8 mouse cellular contexts compared by ENCODE assay signal in genomic region chr2:44952830-44953422, GRCm38 (mm10). TPM values are rescaled to one million over a fixed set of nuclear protein-coding genes. Genes with fewer than 3 reads are reported as not detected.
DNase-seq lines count a peak whose midpoint lies in the region; ATAC-seq lines count a peak whose summit lies in the region.

No protein-coding gene starts in this region.

- H3K27ac ChIP-seq in hindbrain, embryonic 16.5 days (ENCODE audit: low read depth, low read length) = no peak overlapping the region

- peaks cover 1% of the 10 kb centered on the region for H3K36me3 ChIP-seq in megakaryocyte, embryonic 14.5 days (replicated peaks; ENCODE audit: low read length)
- H3K36me3 ChIP-seq in hindbrain, embryonic 16.5 days (ENCODE audit: control insufficient read depth, insufficient read depth, low read length) = no peaks in the 10 kb centered on the region

- peak overlapping the region; percentile 76 for H3K4me3 ChIP-seq in megakaryocyte, embryonic 14.5 days (replicated peaks)
- no peak overlapping the region for H3K4me3 ChIP-seq in hindbrain, embryonic 16.5 days (ENCODE audit: low read length)

- peaks cover 84% of the 10 kb centered on the region for H3K4me1 ChIP-seq in megakaryocyte, embryonic 14.5 days
- H3K4me1 ChIP-seq in hindbrain, embryonic 16.5 days (ENCODE audit: control insufficient read depth, insufficient read depth, low read depth, low read length) = no peaks in the 10 kb centered on the region

- ATAC-seq in erythroblast, adult 5-6 weeks (replicated peaks; ENCODE audit: low FRiP score, poor library complexity, severe bottlenecking) = 0 out of 2 replicates have a peak, but pooled peaks have one; percentile 50
- ATAC-seq in hindbrain, embryonic 16.5 days = no peak

- WGBS in hindbrain, embryonic 16.5 days = 37% methylated on average over 6 of the region's 6 CpGs

- H3K4me2 ChIP-seq in hindbrain, embryonic 16.5 days (ENCODE audit: low read length) = no peak overlapping the region

- DNase-seq in ovary, adult 18-20 months (ENCODE audit: low spot score) = peak; percentile 25
- no peak for DNase-seq in ovary, postnatal 10 days (ENCODE audit: low spot score)
- peak; percentile 82 for DNase-seq in kidney, adult 9 months
- no peak for DNase-seq in right cerebral cortex, postnatal 36 days (ENCODE audit: low spot score in 2 of 2)
- no peak for DNase-seq in thymus, adult 18-20 months

- H3K27me3 ChIP-seq in megakaryocyte, embryonic 14.5 days (replicated peaks) = no peaks in the 10 kb centered on the region
- H3K27me3 ChIP-seq in hindbrain, embryonic 16.5 days (replicated peaks; ENCODE audit: control insufficient read depth, insufficient read depth, low read length) = no peaks in the 10 kb centered on the region

- H3K9me3 ChIP-seq in megakaryocyte, embryonic 14.5 days = no peaks in the 10 kb centered on the region
- no peaks in the 10 kb centered on the region for H3K9me3 ChIP-seq in hindbrain, embryonic 16.5 days (ENCODE audit: control insufficient read depth, low read length)

- H3K9ac ChIP-seq in hindbrain, embryonic 16.5 days (ENCODE audit: low read depth, low read length) = no peak overlapping the region

RNA-seq across cellular contexts. Expression of gene Gtdc1, which starts 25.5 kb away (rescaled TPM):
- total RNA-seq in erythroblast, adult 5-6 weeks (2015; ENCODE audit: low replicate concordance) = 6.1 and 13.3 TPM in 2 replicates
- 7.9 and 17.7 TPM in 2 replicates for total RNA-seq in erythroblast, adult 5-6 weeks (2017; ENCODE audit: low replicate concordance)
- polyA plus RNA-seq in megakaryocyte, embryonic 14.5 days (2012; ENCODE audit: insufficient read depth, low replicate concordance) = 3.0 TPM in 1 of 2 replicates, not detected in the other
- polyA plus RNA-seq in hindbrain, embryonic 16.5 days (2015; fragmentation: Nextera tagmentation; extraction: Ambion mirVana) = 18.2 and 21.6 TPM in 2 replicates

Comparison
In these comparisons a context has a peak if more than half of its experiments do, and no peak if none do; other contexts are left out.
1. DNase-seq: peak in ovary, adult 18-20 months (single experiment) and kidney, adult 9 months (single experiment); none in ovary, postnatal 10 days (single experiment), right cerebral cortex, postnatal 36 days (0 of 2) and thymus, adult 18-20 months (0 of 2).